Mouse (Mus musculus): ENCODE results near the gene Pdlim7. TPM values are rescaled to one million over a fixed set of nuclear protein-coding genes. Genes with fewer than 3 reads are reported as not detected.

Gene Pdlim7
- total and polyA plus RNA-seq, 3 experiments = 8.7 to 32.5 (median 11.2) TPM

DNA sequence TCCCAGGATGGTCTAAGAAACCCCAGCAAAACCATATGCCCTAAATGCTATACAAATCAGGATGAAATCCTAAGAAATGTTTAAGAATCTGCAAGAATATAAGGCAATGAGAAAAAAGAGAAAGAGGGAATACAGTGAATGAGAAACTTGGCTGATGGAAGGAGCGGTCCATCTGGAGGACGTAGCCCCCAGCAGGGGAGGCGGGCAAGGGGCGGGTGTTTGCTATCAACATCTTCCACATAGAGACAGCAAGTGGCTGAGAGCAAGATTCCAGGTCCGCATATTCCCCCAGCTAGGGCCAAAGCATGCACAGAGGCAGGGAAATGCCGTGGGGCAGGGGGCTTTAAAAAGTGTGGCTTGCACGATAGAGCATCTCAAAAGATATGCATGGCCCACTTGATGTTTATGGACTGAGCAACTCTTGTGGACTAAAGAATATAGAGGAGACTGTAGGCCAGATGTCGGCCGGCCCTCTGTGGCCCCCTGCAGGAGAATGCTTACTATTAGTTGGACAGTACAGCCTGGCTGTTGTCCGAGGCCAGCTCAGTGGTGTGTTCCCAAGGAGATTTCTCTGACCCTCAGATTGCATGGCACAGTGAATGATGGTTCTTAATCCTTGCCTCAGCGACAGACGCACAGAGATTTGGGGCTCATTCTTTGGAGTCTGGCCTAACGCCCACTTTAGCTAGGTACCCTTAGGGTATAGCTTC lies 44.5 kb downstream of the Pdlim7 start:
- Histone ChIP-seq H3K27me3 (replicated peaks) (peaks cover 39% of the 10 kb centered on the region), H3K4me2 (ENCODE audit: insufficient read depth, low read depth, poor library complexity, severe bottlenecking) (no peak overlapping the region), H3K9me3 (replicated peaks; ENCODE audit: low read length) (no peaks in the 10 kb centered on the region), H3K4me3 (replicated peaks in 1 of 3; ENCODE audit: low read depth in 2 of 3, low read length in 2 of 3, poor library complexity in 1 of 3) (no peak overlapping the region), H3K9ac (ENCODE audit: insufficient read depth, low read depth) (no peak overlapping the region), H3K36me3 (replicated peaks in 1 of 2; ENCODE audit: control insufficient read depth in 1 of 2, insufficient read depth in 1 of 2, low read length in 1 of 2) (peaks cover 6 to 25% of the 10 kb centered on the region in 2 experiments), H3K27ac (ENCODE audit: insufficient read depth, low read depth) (no peak overlapping the region), H3K4me1 (ENCODE audit: control insufficient read depth in 1 of 2, insufficient read depth in 2 of 2) (peaks cover 0 to 45% of the 10 kb centered on the region in 2 experiments; a peak in 3 of 4 replicates), H3K79me2 (replicated peaks; ENCODE audit: control insufficient read depth, extremely low read depth, insufficient read depth, poor library complexity, severe bottlenecking) (no peaks in the 10 kb centered on the region)
- peak in 1 of 2 experiments; percentile 72; a peak in 2 of 4 replicates for TF ChIP-seq CTCF (conservative IDR thresholded peaks at IDR 0.05 in 1 of 2, IDR thresholded peaks at IDR 0.05 in 1 of 2; ENCODE audit: low read depth in 2 of 2, low read length in 2 of 2)
- TF ChIP-seq ZNF384 (IDR thresholded peaks at IDR 0.05; ENCODE audit: low read depth, low read length) = no peak
- peak; percentile 62 for TF ChIP-seq RAD21 (IDR thresholded peaks at IDR 0.05; ENCODE audit: low read depth, low read length)
- peak; percentile 78 for TF ChIP-seq SMC3 (IDR thresholded peaks at IDR 0.05; ENCODE audit: low read depth, low read length)
- in situ Hi-C loops (cut with MboI; ENCODE audit: low pct_ligation_motif_present, low pct_unique_long_range_greater_than_20kb, low sequenced_read_pairs) = loop anchor here (5.0 kb wide), 1 partner anchor 42 kb away; the partner anchor contains the start of gene F12
- no peak for DNase-seq (ENCODE audit: extremely low read depth)
- dilution Hi-C loops (cut with MboI; ENCODE audit: extremely low pct_ligation_motif_present, extremely low pct_unique_long_range_greater_than_20kb, low sequenced_read_pairs) = no loop called here

DNA sequence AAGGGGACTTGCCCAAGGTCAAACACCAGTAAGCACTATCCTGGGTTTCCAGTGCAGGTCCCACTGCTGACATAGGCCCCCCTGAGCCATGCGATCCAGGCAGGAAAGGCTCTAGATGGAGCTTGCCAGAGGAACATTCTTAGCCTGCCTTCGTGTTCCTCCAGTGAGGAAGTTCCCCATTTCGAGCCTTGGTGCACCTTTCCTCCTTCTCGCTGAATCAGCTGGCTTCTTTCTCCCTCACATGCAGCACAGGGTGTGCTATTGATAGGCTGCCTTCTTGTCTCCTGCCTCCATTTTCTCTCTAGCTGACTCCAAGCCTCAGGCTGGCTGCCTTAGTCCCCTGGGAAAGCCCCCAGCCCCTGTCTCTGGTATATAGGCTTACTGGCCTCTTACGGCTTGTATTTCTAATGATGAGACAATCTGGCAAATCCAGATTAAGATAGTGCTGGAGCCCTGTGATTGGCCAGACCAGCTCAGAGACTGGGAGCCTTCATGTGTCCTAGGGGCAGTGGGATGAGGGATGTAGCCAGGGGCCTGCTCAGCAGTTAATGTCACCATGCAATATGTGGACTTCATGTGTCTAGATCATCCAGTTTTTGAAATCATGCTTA lies 47.5 kb downstream of the Pdlim7 start:
- Histone ChIP-seq H3K79me2 (replicated peaks; ENCODE audit: control insufficient read depth, extremely low read depth, insufficient read depth, poor library complexity, severe bottlenecking) (no peaks in the 10 kb centered on the region), H3K9me3 (replicated peaks; ENCODE audit: low read length) (no peaks in the 10 kb centered on the region), H3K4me2 (ENCODE audit: insufficient read depth, low read depth, poor library complexity, severe bottlenecking) (no peak overlapping the region), H3K4me3 (replicated peaks in 1 of 3; ENCODE audit: low read depth in 2 of 3, low read length in 2 of 3, poor library complexity in 1 of 3) (no peak overlapping the region), H3K36me3 (replicated peaks in 1 of 2; ENCODE audit: control insufficient read depth in 1 of 2, insufficient read depth in 1 of 2, low read length in 1 of 2) (peaks cover 24 to 54% of the 10 kb centered on the region in 2 experiments), H3K4me1 (ENCODE audit: control insufficient read depth in 1 of 2, insufficient read depth in 2 of 2) (peaks cover 0 to 40% of the 10 kb centered on the region in 2 experiments; a peak in 3 of 4 replicates), H3K27me3 (replicated peaks) (peaks cover 15% of the 10 kb centered on the region), H3K27ac (ENCODE audit: insufficient read depth, low read depth) (no peak overlapping the region), H3K9ac (ENCODE audit: insufficient read depth, low read depth) (no peak overlapping the region)
- DNase-seq (ENCODE audit: extremely low read depth) = no peak
- dilution Hi-C loops (cut with MboI; ENCODE audit: extremely low pct_ligation_motif_present, extremely low pct_unique_long_range_greater_than_20kb, low sequenced_read_pairs) (no loop called here), in situ Hi-C loops (cut with MboI; ENCODE audit: low pct_ligation_motif_present, low pct_unique_long_range_greater_than_20kb, low sequenced_read_pairs) (loop anchor here (5.0 kb wide), 1 partner anchor 39 kb away; the partner anchor contains the start of gene F12)
- TF ChIP-seq USF2 (conservative IDR thresholded peaks at IDR 0.05; ENCODE audit: low read depth, low read length) (no peak), JUND (conservative IDR thresholded peaks at IDR 0.05; ENCODE audit: low read depth, low read length) (no peak), SMC3 (IDR thresholded peaks at IDR 0.05; ENCODE audit: low read depth, low read length) (no peak), POLR2AphosphoS2 (IDR thresholded peaks at IDR 0.05; ENCODE audit: low read depth, low read length) (peak; percentile 24; the same call in 1 of the 2 replicates), CTCF (conservative IDR thresholded peaks at IDR 0.05 in 1 of 2, IDR thresholded peaks at IDR 0.05 in 1 of 2; ENCODE audit: low read depth in 2 of 2, low read length in 2 of 2) (no peak)

DNA sequence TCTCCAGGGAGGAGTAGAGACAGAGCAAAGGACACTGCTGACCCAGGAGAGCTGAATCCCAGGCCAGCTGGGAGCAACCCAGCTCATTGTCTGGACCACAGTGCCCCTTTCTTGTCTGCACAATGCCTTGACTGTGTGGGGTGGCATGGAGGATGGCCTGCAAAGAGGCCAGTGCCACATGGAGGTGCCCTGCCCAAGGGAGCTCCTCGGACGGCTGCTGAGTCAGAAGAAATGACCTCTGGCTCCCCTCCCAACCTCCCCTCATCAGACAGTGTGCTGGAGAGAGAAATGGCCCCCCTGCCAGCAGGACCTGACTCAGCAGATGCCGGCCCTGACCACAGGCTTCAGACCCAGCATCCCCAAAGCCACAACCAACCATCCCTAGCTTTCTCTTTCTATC lies 48.3 kb downstream of the Pdlim7 start:
- H3K4me1 ChIP-seq (ENCODE audit: control insufficient read depth in 1 of 2, insufficient read depth in 2 of 2) = peaks cover 0 to 37% of the 10 kb centered on the region in 2 experiments; a peak in 2 of 4 replicates
- no peak overlapping the region for H3K9ac ChIP-seq (ENCODE audit: insufficient read depth, low read depth)
- in situ Hi-C loops (cut with MboI; ENCODE audit: low pct_ligation_motif_present, low pct_unique_long_range_greater_than_20kb, low sequenced_read_pairs) (loop anchor here (5.0 kb wide), 1 partner anchor 38 kb away; the partner anchor contains the start of gene F12), dilution Hi-C loops (cut with MboI; ENCODE audit: extremely low pct_ligation_motif_present, extremely low pct_unique_long_range_greater_than_20kb, low sequenced_read_pairs) (no loop called here)
- no peak overlapping the region for H3K27ac ChIP-seq (ENCODE audit: insufficient read depth, low read depth)
- no peaks in the 10 kb centered on the region for H3K79me2 ChIP-seq (replicated peaks; ENCODE audit: control insufficient read depth, extremely low read depth, insufficient read depth, poor library complexity, severe bottlenecking)
- H3K27me3 ChIP-seq (replicated peaks) = peaks cover 8% of the 10 kb centered on the region
- no peak for DNase-seq (ENCODE audit: extremely low read depth)
- H3K9me3 ChIP-seq (replicated peaks; ENCODE audit: low read length) = no peaks in the 10 kb centered on the region
- no peak overlapping the region for H3K4me3 ChIP-seq (replicated peaks in 1 of 3; ENCODE audit: low read depth in 2 of 3, low read length in 2 of 3, poor library complexity in 1 of 3)
- H3K36me3 ChIP-seq (replicated peaks in 1 of 2; ENCODE audit: control insufficient read depth in 1 of 2, insufficient read depth in 1 of 2, low read length in 1 of 2) = peaks cover 32 to 62% of the 10 kb centered on the region in 2 experiments
- no peak overlapping the region for H3K4me2 ChIP-seq (ENCODE audit: insufficient read depth, low read depth, poor library complexity, severe bottlenecking)
- no peak for TF ChIP-seq JUN (IDR thresholded peaks at IDR 0.05; ENCODE audit: insufficient read depth, low read depth, low read length)
- no peak for TF ChIP-seq TBP (conservative IDR thresholded peaks at IDR 0.05; ENCODE audit: low read depth, low read length)
- TF ChIP-seq MAZ (IDR thresholded peaks at IDR 0.05; ENCODE audit: low read depth, low read length) = no peak
- no peak for TF ChIP-seq MAFK (IDR thresholded peaks at IDR 0.05; ENCODE audit: insufficient replicate concordance, low read length)
- TF ChIP-seq ETS1 (conservative IDR thresholded peaks at IDR 0.05; ENCODE audit: low read depth, low read length) = no peak
- no peak for TF ChIP-seq MAX (IDR thresholded peaks at IDR 0.05; ENCODE audit: low read length)

Measured in CH12.LX (cell line).